Mouse (Mus musculus) embryonic facial prominence, embryonic 10.5 days (tissue): ENCODE measurements around the gene Zfp429. TPM values are rescaled to one million over a fixed set of nuclear protein-coding genes. Genes with fewer than 3 reads are reported as not detected.

Source experiments
- DNase-seq: peaks from one replicate; pipeline ENCODE4 v3.0.0-alpha.2; 2017; ENCODE audit warnings: low spot score
- H3K27ac ChIP-seq: fragments of 300-500 bp; sonication (generic); replicated peaks from 2 replicates; pipeline ENCODE4 v1.5.1; 2016; ENCODE audit warnings: mild to moderate bottlenecking
- H3K27me3 ChIP-seq: fragments of 300-500 bp; sonication (generic); replicated peaks from 2 replicates; pipeline ENCODE4 v1.6.1; 2016; ENCODE audit warnings: low read depth, mild to moderate bottlenecking; ENCODE audit not compliant: poor library complexity, severe bottlenecking
- H3K36me3 ChIP-seq: fragments of 300-500 bp; sonication (generic); replicated peaks from 2 replicates; pipeline ENCODE4 v1.6.1; 2016; ENCODE audit warnings: mild to moderate bottlenecking, moderate library complexity
- H3K4me1 ChIP-seq: fragments of 300-500 bp; sonication (generic); 2 replicates; pipeline ENCODE4 v1.6.1; 2016
- H3K4me3 ChIP-seq: fragments of 300-500 bp; sonication (generic); 2 replicates; pipeline ENCODE4 v1.5.1; 2016; ENCODE audit warnings: mild to moderate bottlenecking, moderate library complexity
- H3K9me3 ChIP-seq: fragments of 300-500 bp; sonication (generic); 2 replicates; pipeline ENCODE4 v1.6.1; 2016; ENCODE audit warnings: mild to moderate bottlenecking
- WGBS: fragments of 180-500 bp; shearing (Covaris S2); methylation state at CpG from one replicate; pipeline ENCODE4 v1.1.7; 2016; 5-methylcytosine and 5-hydroxymethylcytosine counted together
- polyA plus RNA-seq: library from polyadenylated mRNA; unstranded; fragments of >200 nt; fragmentation: Nextera tagmentation; extraction: Ambion mirVana; gene quantifications from 2 replicates; pipeline ENCODE4 v1.2.1, GENCODE M21; 2016

The Zfp429 gene
- polyA plus RNA-seq, 1 experiment from 2014 or later = 4.2 TPM

- H3K4me1 ChIP-seq = peaks cover 6% of the 10 kb centered on the region; the same call in 1 of the 2 replicates
- H3K9me3 ChIP-seq = no peaks in the 10 kb centered on the region
- DNase-seq = peak; percentile 79
- H3K36me3 ChIP-seq = no peaks in the 10 kb centered on the region
- peak within 1 kb of the TSS; percentile 83 for H3K27ac ChIP-seq
- H3K27me3 ChIP-seq = no peaks in the 10 kb centered on the region
- under 1% methylated on average over 15 of the region's 15 CpGs for WGBS
- peak within 1 kb of the TSS; percentile 76 for H3K4me3 ChIP-seq
Observed at GRCm38 (mm10) chr13:67360131-67360744, 39.4 kb downstream of the Zfp429 start, which contains the start of the genes Gm28044 and Zfp953. TSS of gene Gm28044 (minus strand) at chr13:67360536. TSS of gene Zfp953 (minus strand) at chr13:67360605.

GRCm38 (mm10) chr13:67351854-67352253, 47.8 kb downstream of the Zfp429 start:
- Histone ChIP-seq H3K27ac (no peak overlapping the region), H3K27me3 (no peaks in the 10 kb centered on the region), H3K9me3 (no peaks in the 10 kb centered on the region), H3K36me3 (no peaks in the 10 kb centered on the region), H3K4me3 (no peak overlapping the region), H3K4me1 (no peaks in the 10 kb centered on the region)
- DNase-seq = no peak

- no peak for DNase-seq
- no peaks in the 10 kb centered on the region for H3K27me3 ChIP-seq
- no peak overlapping the region for H3K4me3 ChIP-seq
- H3K27ac ChIP-seq = no peak overlapping the region
- no peaks in the 10 kb centered on the region for H3K9me3 ChIP-seq
- H3K4me1 ChIP-seq = no peaks in the 10 kb centered on the region
- H3K36me3 ChIP-seq = peaks cover 7% of the 10 kb centered on the region; the same call in 1 of the 2 replicates
- WGBS = 88% methylated on average over 2 of the region's 2 CpGs
Observed at GRCm38 (mm10) chr13:67343422-67343821, 56.2 kb downstream of the Zfp429 start.

Other genes starting within 250 kb of the Zfp429 start
- 7.4 and 7.5 TPM in 2 replicates for gene Rsl1, start 226.6 kb downstream of the Zfp429 start, polyA plus RNA-seq
- 1.1 and 1.3 TPM in 2 replicates for gene Zfp455, start 205.3 kb downstream of the Zfp429 start, polyA plus RNA-seq
- 1.2 and 1.6 TPM in 2 replicates for gene Zfp458, start 121.4 kb downstream of the Zfp429 start, polyA plus RNA-seq
- 0.32 and 0.62 TPM in 2 replicates for gene Zfp457, start 93.3 kb downstream of the Zfp429 start, polyA plus RNA-seq
- gene Zfp595, start 67.2 kb downstream of the Zfp429 start, polyA plus RNA-seq = 1.5 and 1.8 TPM in 2 replicates
- 0.52 TPM in 1 of 2 replicates, not detected in the other for gene Gm28044, start 39.3 kb downstream of the Zfp429 start, polyA plus RNA-seq
- 0.79 and 0.92 TPM in 2 replicates for gene Zfp953, start 39.2 kb downstream of the Zfp429 start, polyA plus RNA-seq
- not detected in 2 replicates for gene Gm28041, start 24.1 kb downstream of the Zfp429 start, polyA plus RNA-seq
- 0.64 and 1.4 TPM in 2 replicates for gene Zfp456, start 24.0 kb downstream of the Zfp429 start, polyA plus RNA-seq
- gene Zfp459, start 21.6 kb upstream of the Zfp429 start, polyA plus RNA-seq = 1.5 and 1.6 TPM in 2 replicates
- 8.7 and 11.7 TPM in 2 replicates for gene Zfp874a, start 51.8 kb upstream of the Zfp429 start, polyA plus RNA-seq
- gene Zfp874b, start 84.4 kb upstream of the Zfp429 start, polyA plus RNA-seq = 2.0 and 2.8 TPM in 2 replicates
- gene Zfp58, start 100.7 kb upstream of the Zfp429 start, polyA plus RNA-seq = 15.3 and 17.1 TPM in 2 replicates
- not detected in 2 replicates for gene Gm26965, start 126.3 kb upstream of the Zfp429 start, polyA plus RNA-seq
- gene Zfp87, start 126.4 kb upstream of the Zfp429 start, polyA plus RNA-seq = 23.5 and 23.9 TPM in 2 replicates
- gene Zfp748, start 154.0 kb upstream of the Zfp429 start, polyA plus RNA-seq = 15.7 and 15.8 TPM in 2 replicates
- 3.5 and 4.1 TPM in 2 replicates for gene Zfp729b, start 209.9 kb upstream of the Zfp429 start, polyA plus RNA-seq
- 0.15 TPM in 1 of 2 replicates, not detected in the other for gene Gm49345, start 237.9 kb upstream of the Zfp429 start, polyA plus RNA-seq
- 2.4 and 2.5 TPM in 2 replicates for gene Zfp729a, start 238.0 kb upstream of the Zfp429 start, polyA plus RNA-seq